Mouse (Mus musculus) hindbrain, embryonic 11.5 days (tissue): ENCODE data around the gene Dbt. TPM values are rescaled to one million over a fixed set of nuclear protein-coding genes. Genes with fewer than 3 reads are reported as not detected.
A peak's percentile ranks its signal among the peaks of the same experiment; 100 is the strongest.

Source experiments
- ATAC-seq: fragments of 200-750 bp; cut with Nextera tagmentation; 2 replicates; pipeline ENCODE4 v1.8.0; 2017; ENCODE audit warnings: mild to moderate bottlenecking, moderate TSS enrichment, moderate library complexity; ENCODE audit not compliant: low FRiP score
- DNase-seq: peaks from one replicate; pipeline ENCODE4 v3.0.0-alpha.2; 2015; ENCODE audit warnings: low spot score
- H3K27ac ChIP-seq: fragments of 300-500 bp; sonication (generic); 2 replicates; pipeline ENCODE4 v1.5.1; 2014; ENCODE audit warnings: mild to moderate bottlenecking, low read depth, low read length
- H3K27me3 ChIP-seq: fragments of 300-500 bp; sonication (generic); 2 replicates; pipeline ENCODE4 v1.6.1; 2014; ENCODE audit warnings: mild to moderate bottlenecking, low read length, moderate library complexity, mixed read lengths; ENCODE audit not compliant: control insufficient read depth, insufficient read depth
- H3K36me3 ChIP-seq: fragments of 300-500 bp; sonication (generic); 2 replicates; pipeline ENCODE4 v1.6.1; 2014; ENCODE audit warnings: mild to moderate bottlenecking, low read length, moderate library complexity, mixed read lengths; ENCODE audit not compliant: control insufficient read depth, insufficient read depth
- H3K4me1 ChIP-seq: fragments of 300-500 bp; sonication (generic); replicated peaks from 2 replicates; pipeline ENCODE4 v1.6.1; 2014; ENCODE audit warnings: low read length, mixed read lengths; ENCODE audit not compliant: control insufficient read depth, insufficient read depth
- H3K4me2 ChIP-seq: fragments of 300-500 bp; sonication (generic); replicated peaks from 2 replicates; pipeline ENCODE4 v1.6.1; 2014; ENCODE audit warnings: mild to moderate bottlenecking, low read depth, low read length
- H3K4me3 ChIP-seq: fragments of 300-500 bp; sonication (generic); 2 replicates; pipeline ENCODE4 v1.5.1; 2014; ENCODE audit warnings: low read depth, low read length
- H3K9ac ChIP-seq: fragments of 300-500 bp; sonication (generic); 2 replicates; pipeline ENCODE4 v1.6.1; 2014; ENCODE audit warnings: low read depth, low read length
- H3K9me3 ChIP-seq: fragments of 300-500 bp; sonication (generic); 2 replicates; pipeline ENCODE4 v1.6.1; 2016; ENCODE audit warnings: low read length; ENCODE audit not compliant: control insufficient read depth
- WGBS: fragments of 180-500 bp; shearing (Covaris S2); extraction: QIAGEN DNeasy Blood & Tissue Kit; methylation state at CpG from one replicate; pipeline ENCODE4 v1.1.7; 2014; 5-methylcytosine and 5-hydroxymethylcytosine counted together
- polyA plus RNA-seq: library from polyadenylated mRNA; unstranded; fragments of >200 nt; fragmentation: Nextera tagmentation; extraction: Ambion mirVana; gene quantifications from 2 replicates; pipeline ENCODE4 v1.2.1, GENCODE M21; 2014

Gene Dbt
- polyA plus RNA-seq, result 13.0 and 14.2 TPM in 2 replicates

DNA sequence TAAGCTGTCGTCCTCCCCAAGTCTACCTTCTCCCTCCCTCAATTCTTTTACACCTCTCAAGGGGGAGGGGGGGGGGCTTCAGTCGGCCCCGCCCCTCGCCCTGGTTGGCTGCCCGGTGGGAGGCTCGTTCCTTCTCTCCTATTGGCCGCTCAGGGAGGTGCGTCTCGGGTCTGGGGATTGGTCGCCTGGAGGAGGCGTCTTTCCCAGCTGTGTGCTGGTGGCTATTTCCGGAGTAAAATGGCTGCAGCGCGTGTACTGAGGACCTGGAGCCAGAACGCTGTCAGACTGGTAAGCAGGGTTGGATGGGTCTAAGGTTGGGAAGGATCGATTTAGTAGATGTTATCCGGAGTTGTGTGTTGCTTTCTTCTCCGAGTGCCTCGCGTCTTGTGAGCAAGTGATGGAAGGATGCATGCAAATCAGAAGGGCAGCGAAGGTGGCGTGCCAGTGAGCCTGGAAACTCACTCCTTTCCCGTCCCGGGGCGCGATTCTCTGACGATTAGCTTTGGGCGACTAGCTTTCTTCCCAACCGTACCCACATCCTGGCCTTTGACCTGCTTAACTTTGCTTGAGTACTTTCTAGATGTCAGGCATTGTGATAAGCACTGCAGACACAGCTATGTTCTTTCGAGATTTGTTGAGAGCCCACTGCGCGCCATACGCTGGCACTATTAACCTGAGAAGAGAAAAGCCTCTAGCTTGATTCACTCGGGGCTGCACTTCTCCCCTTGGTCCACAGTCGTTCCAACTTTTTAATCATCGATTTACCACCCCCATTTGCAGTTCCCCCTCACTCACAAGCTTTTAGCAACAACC lies at the start of gene Dbt:
Gene Dbt, plus strand, starts transcription at position 167 of the 813 bp plus-strand sequence.
- peak; percentile 90 for DNase-seq
- Histone ChIP-seq H3K9ac (peak within 1 kb of the TSS; percentile 28), H3K4me3 (peak within 1 kb of the TSS; percentile 50), H3K36me3 (no peaks in the 10 kb centered on the region), H3K9me3 (no peaks in the 10 kb centered on the region), H3K4me1 (no peaks in the 10 kb centered on the region), H3K27ac (no peak within 1 kb of the TSS), H3K4me2 (peak within 1 kb of the TSS; percentile 40), H3K27me3 (no peaks in the 10 kb centered on the region)
- ATAC-seq, result peak; percentile 95
- 2% methylated on average over 36 of the region's 36 CpGs for WGBS

DNA sequence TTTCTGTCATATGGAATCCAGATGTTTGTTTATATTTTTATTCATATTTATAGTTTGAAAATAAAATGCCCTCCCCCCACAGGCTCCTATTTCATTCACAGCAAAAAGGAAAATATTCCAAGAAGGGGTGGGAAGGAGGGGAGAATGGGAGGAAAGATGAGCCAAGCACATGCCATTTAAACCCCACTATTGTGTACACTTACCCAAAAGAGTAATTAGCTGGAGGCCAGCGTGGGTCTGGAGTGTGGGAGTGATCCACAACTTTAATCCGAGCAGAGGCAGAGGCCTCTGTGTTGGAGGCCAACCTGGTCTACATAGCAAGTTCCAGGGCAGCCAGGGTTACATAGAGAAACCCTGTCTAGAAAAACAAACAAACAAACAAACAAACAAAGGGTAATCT lies 48.6 kb upstream of the Dbt start:
- H3K27ac ChIP-seq, result no peak overlapping the region
- WGBS, result 74% methylated on average over 2 of the region's 2 CpGs

DNA sequence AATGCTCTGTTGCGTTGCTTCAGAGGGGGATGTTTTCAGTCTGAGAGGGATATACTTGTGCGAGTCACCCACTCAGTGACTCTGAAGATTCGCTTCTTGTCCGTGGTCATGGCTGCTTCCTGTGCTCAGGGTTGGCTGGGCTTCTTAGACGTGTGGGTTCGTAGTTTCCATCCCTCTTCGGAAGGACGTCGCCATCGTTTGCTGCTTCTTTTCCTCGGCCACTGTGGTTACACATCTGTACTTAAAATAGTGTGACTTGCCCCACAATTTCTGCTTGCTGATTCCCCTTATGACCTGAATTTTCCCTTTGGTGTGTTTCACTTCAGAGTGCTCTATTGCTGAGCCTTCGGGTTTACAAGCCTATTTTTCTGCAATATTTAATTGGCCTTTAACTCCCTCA lies 47.2 kb upstream of the Dbt start:
- no peak overlapping the region for H3K9ac ChIP-seq
- H3K4me3 ChIP-seq, result no peak overlapping the region
- 90% methylated on average over 12 of the region's 12 CpGs for whole genome bisulfite sequencing
- no peak overlapping the region for H3K4me2 ChIP-seq
- no peak for ATAC-seq
- H3K27me3 ChIP-seq, result no peaks in the 10 kb centered on the region
- H3K4me1 ChIP-seq, result no peaks in the 10 kb centered on the region
- H3K9me3 ChIP-seq, result no peaks in the 10 kb centered on the region
- no peak overlapping the region for H3K27ac ChIP-seq
- no peaks in the 10 kb centered on the region for H3K36me3 ChIP-seq
- no peak for DNase-seq

More for the DNA sequence above, 48.6 kb upstream of the Dbt start:
- H3K27me3 ChIP-seq, result no peaks in the 10 kb centered on the region
- DNase-seq (no peak), ATAC-seq (no peak)
- no peak overlapping the region for H3K4me3 ChIP-seq
- H3K4me2 ChIP-seq, result no peak overlapping the region
- H3K4me1 ChIP-seq, result no peaks in the 10 kb centered on the region
- H3K9ac ChIP-seq, result no peak overlapping the region
- H3K9me3 ChIP-seq, result no peaks in the 10 kb centered on the region
- H3K36me3 ChIP-seq, result no peaks in the 10 kb centered on the region

DNA sequence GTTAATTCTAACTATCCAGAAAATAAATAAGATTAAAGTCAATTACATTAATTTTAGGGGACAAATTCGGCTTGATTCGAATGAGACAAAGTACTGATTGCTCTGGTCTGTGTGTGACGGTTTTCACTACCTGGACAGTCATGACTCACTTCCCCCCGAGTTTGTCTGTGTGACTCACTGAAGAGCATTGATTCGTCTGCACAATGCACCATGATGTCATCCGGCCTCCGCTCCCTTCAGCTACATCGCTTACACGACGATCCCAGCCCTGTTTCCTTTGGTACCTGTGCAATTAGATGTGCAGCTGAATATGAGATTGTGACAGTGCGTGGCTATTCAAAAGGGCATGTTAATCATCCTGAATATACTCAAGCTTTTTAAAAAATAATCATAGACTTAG lies 38.3 kb upstream of the Dbt start:
- 83% methylated on average over 11 of the region's 11 CpGs for WGBS
- Histone ChIP-seq H3K4me3 (no peak overlapping the region), H3K9me3 (no peaks in the 10 kb centered on the region), H3K27ac (no peak overlapping the region), H3K4me2 (no peak overlapping the region), H3K4me1 (no peaks in the 10 kb centered on the region), H3K36me3 (no peaks in the 10 kb centered on the region), H3K9ac (no peak overlapping the region), H3K27me3 (no peaks in the 10 kb centered on the region)
- ATAC-seq (no peak), DNase-seq (no peak)

DNA sequence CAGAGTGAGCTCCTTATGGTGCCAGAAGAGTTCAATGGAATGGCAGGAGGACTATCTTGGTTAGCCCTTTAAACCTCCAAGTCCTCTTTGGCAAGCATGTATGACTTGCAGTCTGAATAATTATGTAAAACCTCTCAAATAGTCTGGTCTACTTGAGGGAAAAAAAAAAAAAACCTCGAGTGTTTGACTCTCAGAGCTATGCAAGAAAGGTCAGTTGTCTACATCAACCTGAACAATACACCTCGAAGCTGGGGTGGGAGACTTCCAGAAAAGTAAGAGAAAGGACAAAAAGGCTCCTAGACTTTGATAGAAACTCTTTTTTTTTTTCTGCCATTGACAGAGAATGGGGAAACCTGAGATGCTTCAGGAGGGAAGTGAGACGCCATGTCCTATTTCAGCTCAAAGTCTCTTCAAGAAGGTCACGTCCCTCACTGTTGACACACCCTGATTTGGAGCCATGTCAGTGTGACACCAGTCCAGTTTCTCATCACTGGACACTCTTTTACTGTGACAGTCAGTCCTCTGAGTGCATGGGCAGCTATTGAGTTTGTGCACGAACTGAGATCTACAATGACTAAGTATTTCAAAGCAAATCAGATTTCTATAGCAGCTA lies 36.1 kb upstream of the Dbt start:
- Histone ChIP-seq H3K4me3 (no peak overlapping the region), H3K4me1 (no peaks in the 10 kb centered on the region), H3K27ac (no peak overlapping the region), H3K9me3 (no peaks in the 10 kb centered on the region), H3K4me2 (no peak overlapping the region), H3K36me3 (no peaks in the 10 kb centered on the region), H3K9ac (no peak overlapping the region), H3K27me3 (no peaks in the 10 kb centered on the region)
- no peak for DNase-seq
- 62% methylated on average over 5 of the region's 5 CpGs for WGBS
- ATAC-seq, result no peak

DNA sequence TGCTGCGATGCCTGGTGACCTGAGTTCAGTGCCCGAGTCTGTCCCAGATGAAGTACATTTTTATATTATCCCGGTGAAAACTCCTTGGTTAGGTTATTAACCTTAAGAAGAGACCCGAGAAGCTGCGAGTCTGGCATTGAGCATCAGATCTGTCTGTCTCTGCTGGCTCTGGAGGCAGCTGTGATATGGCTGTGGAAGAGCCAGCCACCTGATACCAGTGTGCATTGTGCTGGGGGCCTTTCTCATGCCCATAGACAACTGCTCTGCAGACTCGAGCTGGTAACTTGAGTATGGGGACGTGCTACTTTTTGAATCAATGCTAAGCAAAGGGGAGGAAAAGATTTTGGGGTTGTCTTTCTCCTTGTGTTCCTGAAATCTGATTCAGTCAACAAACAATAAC lies 35.5 kb upstream of the Dbt start:
- Histone ChIP-seq H3K4me2 (no peak overlapping the region), H3K4me3 (no peak overlapping the region), H3K4me1 (no peaks in the 10 kb centered on the region), H3K36me3 (no peaks in the 10 kb centered on the region), H3K9ac (no peak overlapping the region), H3K27me3 (no peaks in the 10 kb centered on the region), H3K9me3 (no peaks in the 10 kb centered on the region), H3K27ac (no peak overlapping the region)
- 87% methylated on average over 7 of the region's 7 CpGs for WGBS
- ATAC-seq (no peak), DNase-seq (no peak)

DNA sequence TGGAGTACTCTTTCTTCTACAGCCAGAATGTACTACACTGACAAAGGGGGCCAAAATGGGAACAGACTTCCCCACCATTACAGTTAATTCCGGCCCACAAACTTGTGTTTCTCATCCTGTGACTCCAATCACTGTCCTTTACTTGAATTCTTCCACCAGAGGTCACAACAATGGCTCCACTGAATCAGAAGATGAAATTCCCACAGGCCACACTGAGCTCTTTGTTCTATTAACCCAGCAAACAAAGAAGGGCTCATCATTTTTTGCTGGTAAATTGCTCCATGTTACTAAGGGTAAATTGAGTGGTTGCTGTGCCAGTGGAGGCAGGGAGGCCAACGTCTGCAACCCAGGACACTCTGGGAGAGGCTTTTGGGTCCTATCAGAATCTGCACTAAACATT lies 32.8 kb upstream of the Dbt start:
- H3K27ac ChIP-seq, result no peak overlapping the region
- no peaks in the 10 kb centered on the region for H3K36me3 ChIP-seq
- H3K4me3 ChIP-seq, result no peak overlapping the region
- WGBS, result 46% methylated on average over 2 of the region's 2 CpGs
- no peaks in the 10 kb centered on the region for H3K9me3 ChIP-seq
- no peak overlapping the region for H3K9ac ChIP-seq
- H3K27me3 ChIP-seq, result no peaks in the 10 kb centered on the region
- peak; percentile 14 for DNase-seq
- no peak overlapping the region for H3K4me2 ChIP-seq
- H3K4me1 ChIP-seq, result no peaks in the 10 kb centered on the region
- ATAC-seq, result no peak

DNA sequence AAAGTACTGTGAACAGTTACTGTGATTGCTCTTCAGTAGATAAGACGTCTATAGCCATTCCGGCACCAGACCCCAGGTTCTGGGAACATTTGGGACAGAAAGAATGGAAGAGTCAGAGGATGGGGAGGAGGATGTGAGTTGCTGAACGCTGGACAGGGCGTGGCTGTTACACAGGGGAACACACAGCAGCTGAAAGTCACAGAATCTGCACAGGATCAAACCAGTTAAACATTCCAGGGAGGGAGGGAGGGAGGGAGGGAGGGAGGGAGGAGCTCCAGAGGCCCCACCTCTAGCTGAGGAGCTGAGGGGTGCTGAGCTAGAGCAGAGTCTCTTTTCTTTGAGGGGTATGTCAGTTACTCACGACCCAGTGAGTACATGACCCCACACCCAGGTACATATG lies 31.9 kb upstream of the Dbt start:
- no peaks in the 10 kb centered on the region for H3K4me1 ChIP-seq
- H3K4me2 ChIP-seq, result no peak overlapping the region
- DNase-seq (no peak), ATAC-seq (0 out of 2 replicates have a peak, but pooled peaks have one; percentile 22)
- H3K9ac ChIP-seq, result no peak overlapping the region
- WGBS, result 65% methylated on average over 5 of the region's 5 CpGs
- no peaks in the 10 kb centered on the region for H3K27me3 ChIP-seq
- H3K9me3 ChIP-seq, result no peaks in the 10 kb centered on the region
- H3K4me3 ChIP-seq, result no peak overlapping the region
- no peaks in the 10 kb centered on the region for H3K36me3 ChIP-seq
- no peak overlapping the region for H3K27ac ChIP-seq

DNA sequence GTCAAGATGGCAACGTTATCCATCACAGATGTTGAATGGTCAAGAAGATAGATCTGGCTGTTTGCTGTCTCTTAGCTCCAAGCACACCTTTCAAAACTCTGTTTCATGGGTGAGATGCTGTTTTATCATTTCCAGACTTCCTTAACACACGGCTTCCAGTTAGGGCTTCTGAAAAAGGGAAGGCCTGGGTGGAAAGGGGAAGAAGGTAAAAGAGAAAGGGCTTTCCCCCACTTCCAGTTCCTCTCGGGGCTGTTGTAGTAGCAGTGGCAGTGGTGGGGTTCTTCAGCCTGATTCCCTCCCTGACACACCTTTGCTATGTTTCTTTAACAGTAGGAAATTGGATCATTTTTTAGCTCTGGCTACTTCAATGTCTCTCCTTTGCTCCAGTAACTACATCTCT lies 30.1 kb upstream of the Dbt start:
- Histone ChIP-seq H3K4me3 (no peak overlapping the region), H3K36me3 (no peaks in the 10 kb centered on the region), H3K27ac (no peak overlapping the region), H3K27me3 (no peaks in the 10 kb centered on the region), H3K4me2 (no peak overlapping the region), H3K9ac (no peak overlapping the region), H3K4me1 (no peaks in the 10 kb centered on the region), H3K9me3 (no peaks in the 10 kb centered on the region)
- 84% methylated on average over 3 of the region's 3 CpGs for WGBS
- DNase-seq, result no peak
- ATAC-seq, result no peak
